Comparison of ENCODE assay signal across 8 mouse cellular contexts in the genomic region with DNA sequence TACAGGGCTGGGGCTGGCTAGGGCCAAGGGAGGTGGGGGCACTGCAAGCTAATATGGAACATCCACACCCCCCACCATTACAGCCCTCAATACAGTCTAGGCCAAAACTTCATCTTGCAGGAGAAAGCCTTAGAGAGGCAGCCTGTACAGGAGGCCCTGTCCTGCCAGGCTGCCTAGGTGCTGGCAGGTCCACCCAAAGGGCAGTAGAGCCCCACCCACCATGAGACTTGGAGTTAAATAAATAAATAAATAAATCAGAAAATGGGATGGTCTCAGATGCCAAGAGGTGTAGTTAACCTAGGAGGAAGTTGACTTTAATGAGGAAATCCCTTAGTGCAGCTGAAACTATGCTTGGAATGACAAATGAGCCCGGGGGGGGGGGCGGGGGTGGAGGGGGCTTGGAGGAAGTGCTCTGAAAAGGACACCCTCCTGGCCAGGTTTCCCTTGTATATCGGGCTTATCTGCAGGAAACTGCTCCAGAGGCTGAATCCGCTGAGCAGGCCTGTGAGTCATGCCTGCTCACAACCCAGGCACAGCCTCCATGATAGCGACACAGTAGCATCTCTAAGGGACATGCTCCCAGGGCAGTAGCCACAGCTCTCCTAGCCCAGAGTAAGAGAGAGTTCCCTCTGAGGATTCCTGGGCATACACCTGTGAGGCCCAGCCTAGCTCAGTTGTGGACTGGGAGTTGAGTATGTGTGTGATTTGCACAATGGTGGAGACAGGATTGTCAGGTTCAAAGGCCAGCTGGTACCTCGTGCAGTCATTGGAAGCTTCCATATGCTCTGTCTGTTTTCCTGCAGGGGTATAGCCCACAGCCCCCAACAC.
DNase-seq lines count a peak whose midpoint lies in the region; ATAC-seq lines count a peak whose summit lies in the region.

No protein-coding gene starts in this region.

- peaks cover 18% of the 10 kb centered on the region for H3K27me3 ChIP-seq in hindbrain, embryonic 10.5 days (ENCODE audit: insufficient read depth, poor library complexity, severe bottlenecking)
- peaks cover 8% of the 10 kb centered on the region for H3K27me3 ChIP-seq in hindbrain, embryonic 11.5 days (ENCODE audit: control insufficient read depth, insufficient read depth, low read length)
- no peaks in the 10 kb centered on the region for H3K27me3 ChIP-seq in limb, embryonic 13.5 days
- 0 out of 2 replicates have a peak, but pooled peaks cover 5% of the 10 kb centered on the region for H3K27me3 ChIP-seq in stomach, embryonic 15.5 days (replicated peaks)

- no peak for DNase-seq in hindbrain, embryonic 10.5 days (ENCODE audit: low spot score)
- DNase-seq in hindbrain, embryonic 11.5 days (ENCODE audit: low spot score) = no peak
- DNase-seq in heart, postnatal 10 days = peak; percentile 56 to 57
- no peak for DNase-seq in spleen, adult 18-20 months
- DNase-seq in right cerebral cortex, postnatal 4 days = no peak
- no peak for DNase-seq in left cerebral cortex, postnatal 14 days (ENCODE audit: low spot score in 2 of 2)

- H3K9ac ChIP-seq in hindbrain, embryonic 11.5 days (ENCODE audit: low read depth, low read length) = no peak overlapping the region
- H3K9ac ChIP-seq in limb, embryonic 13.5 days = no peak overlapping the region
- H3K9ac ChIP-seq in stomach, embryonic 15.5 days = no peak overlapping the region

- H3K4me1 ChIP-seq in hindbrain, embryonic 10.5 days (replicated peaks) = peaks cover 28% of the 10 kb centered on the region
- H3K4me1 ChIP-seq in hindbrain, embryonic 11.5 days (replicated peaks; ENCODE audit: control insufficient read depth, insufficient read depth, low read length) = no peaks in the 10 kb centered on the region; the same call in 1 of the 2 replicates
- H3K4me1 ChIP-seq in limb, embryonic 13.5 days = peaks cover 15% of the 10 kb centered on the region
- peaks cover 5% of the 10 kb centered on the region for H3K4me1 ChIP-seq in stomach, embryonic 15.5 days

- intact Hi-C loops in heart, postnatal 10 days (cut with DNase I) = loop anchor here (1.0 to 5.0 kb wide), 3 partner anchors 87 to 217 kb away; partner anchors contain the start of gene Ccnd1
- intact Hi-C loops in left cerebral cortex, postnatal 14 days (cut with DNase I) = no loop called here

- no peaks in the 10 kb centered on the region for H3K9me3 ChIP-seq in hindbrain, embryonic 10.5 days
- no peaks in the 10 kb centered on the region for H3K9me3 ChIP-seq in hindbrain, embryonic 11.5 days (ENCODE audit: control insufficient read depth, low read length)
- H3K9me3 ChIP-seq in limb, embryonic 13.5 days = no peaks in the 10 kb centered on the region
- H3K9me3 ChIP-seq in stomach, embryonic 15.5 days = no peaks in the 10 kb centered on the region

- ATAC-seq in hindbrain, embryonic 11.5 days (ENCODE audit: low FRiP score) = no peak
- no peak for ATAC-seq in limb, embryonic 13.5 days (ENCODE audit: low FRiP score, low read depth)
- ATAC-seq in stomach, embryonic 15.5 days (ENCODE audit: insufficient read depth, low FRiP score, low read depth) = peak; percentile 59; the same call in 1 of the 2 replicates

- 60% methylated on average over 6 of the region's 6 CpGs for WGBS in hindbrain, embryonic 10.5 days
- 62% methylated on average over 6 of the region's 6 CpGs for WGBS in hindbrain, embryonic 11.5 days
- WGBS in limb, embryonic 13.5 days = 41% methylated on average over 6 of the region's 6 CpGs
- WGBS in stomach, embryonic 15.5 days = 31% methylated on average over 6 of the region's 6 CpGs

- H3K27ac ChIP-seq in hindbrain, embryonic 10.5 days = peak overlapping the region; percentile 12; the same call in 1 of the 2 replicates
- H3K27ac ChIP-seq in hindbrain, embryonic 11.5 days (ENCODE audit: low read depth, low read length) = no peak overlapping the region
- H3K27ac ChIP-seq in limb, embryonic 13.5 days = peak overlapping the region; percentile 10; the same call in 1 of the 2 replicates
- peak overlapping the region; percentile 46 for H3K27ac ChIP-seq in stomach, embryonic 15.5 days

- no peak overlapping the region for H3K4me3 ChIP-seq in hindbrain, embryonic 10.5 days
- H3K4me3 ChIP-seq in hindbrain, embryonic 11.5 days (ENCODE audit: low read depth, low read length) = no peak overlapping the region
- no peak overlapping the region for H3K4me3 ChIP-seq in limb, embryonic 13.5 days
- no peak overlapping the region for H3K4me3 ChIP-seq in stomach, embryonic 15.5 days (replicated peaks)

- H3K4me2 ChIP-seq in hindbrain, embryonic 11.5 days (replicated peaks; ENCODE audit: low read depth, low read length) = no peak overlapping the region
- no peak overlapping the region for H3K4me2 ChIP-seq in limb, embryonic 13.5 days (replicated peaks)
- H3K4me2 ChIP-seq in stomach, embryonic 15.5 days = no peak overlapping the region

- H3K36me3 ChIP-seq in hindbrain, embryonic 10.5 days = no peaks in the 10 kb centered on the region
- H3K36me3 ChIP-seq in hindbrain, embryonic 11.5 days (ENCODE audit: control insufficient read depth, insufficient read depth, low read length) = no peaks in the 10 kb centered on the region
- H3K36me3 ChIP-seq in limb, embryonic 13.5 days = no peaks in the 10 kb centered on the region
- no peaks in the 10 kb centered on the region for H3K36me3 ChIP-seq in stomach, embryonic 15.5 days

Comparison
In these comparisons a context has a peak if more than half of its experiments do, and no peak if none do; other contexts are left out.
1. DNase-seq: peak in heart, postnatal 10 days (2 of 2); none in hindbrain, embryonic 10.5 days (single experiment), hindbrain, embryonic 11.5 days (single experiment), spleen, adult 18-20 months (0 of 2), right cerebral cortex, postnatal 4 days (single experiment) and left cerebral cortex, postnatal 14 days (0 of 2).